Mouse (Mus musculus) midbrain, embryonic 14.5 days (tissue): ENCODE data around the gene Iqcd. TPM values are rescaled to one million over a fixed set of nuclear protein-coding genes. Genes with fewer than 3 reads are reported as not detected.
A peak's percentile ranks its signal among the peaks of the same experiment; 100 is the strongest.

Source experiments
- ATAC-seq: fragments of 200-750 bp; cut with Nextera tagmentation; 2 replicates; pipeline ENCODE4 v1.8.0; 2017; ENCODE audit warnings: moderate number of reproducible peaks, moderate library complexity; ENCODE audit not compliant: low FRiP score, low TSS enrichment
- DNase-seq: peaks from one replicate; pipeline ENCODE4 v3.0.0-alpha.2; 2015
- H3K27ac ChIP-seq: fragments of 300-500 bp; sonication (generic); replicated peaks from 2 replicates; pipeline ENCODE4 v1.5.1; 2014; ENCODE audit warnings: mild to moderate bottlenecking, low read depth, low read length, moderate library complexity
- H3K27me3 ChIP-seq: fragments of 300-500 bp; sonication (generic); 2 replicates; pipeline ENCODE4 v1.6.1; 2014; ENCODE audit warnings: low read length, control low read depth, mixed read lengths; ENCODE audit not compliant: control insufficient read depth, insufficient read depth
- H3K36me3 ChIP-seq: fragments of 300-500 bp; sonication (generic); 2 replicates; pipeline ENCODE4 v1.6.1; 2014; ENCODE audit warnings: low read length, control low read depth; ENCODE audit not compliant: control insufficient read depth, insufficient read depth
- H3K4me1 ChIP-seq: fragments of 300-500 bp; sonication (generic); 2 replicates; pipeline ENCODE4 v1.6.1; 2014; ENCODE audit warnings: mild to moderate bottlenecking, antibody characterized with exemption, low read length, control low read depth; ENCODE audit not compliant: control insufficient read depth, insufficient read depth
- H3K4me2 ChIP-seq: fragments of 300-500 bp; sonication (generic); 2 replicates; pipeline ENCODE4 v1.6.1; 2014; ENCODE audit warnings: mild to moderate bottlenecking, low read length, moderate library complexity
- H3K4me3 ChIP-seq: fragments of 300-500 bp; sonication (generic); replicated peaks from 2 replicates; pipeline ENCODE4 v1.5.1; 2014; ENCODE audit warnings: low read depth, low read length
- H3K9ac ChIP-seq: fragments of 300-500 bp; sonication (generic); replicated peaks from 2 replicates; pipeline ENCODE4 v1.6.1; 2014; ENCODE audit warnings: mild to moderate bottlenecking, low read length, moderate library complexity
- H3K9me3 ChIP-seq: fragments of 300-500 bp; sonication (generic); 2 replicates; pipeline ENCODE4 v1.6.1; 2016; ENCODE audit warnings: low read length, control low read depth, mixed read lengths; ENCODE audit not compliant: control insufficient read depth
- WGBS: fragments of 180-500 bp; shearing (Covaris S2); extraction: QIAGEN DNeasy Blood & Tissue Kit; methylation state at CpG from one replicate; pipeline ENCODE4 v1.1.7; 2014; 5-methylcytosine and 5-hydroxymethylcytosine counted together
- polyA plus RNA-seq: library from polyadenylated mRNA; unstranded; fragments of >200 nt; fragmentation: Nextera tagmentation; extraction: Ambion mirVana; gene quantifications from 2 replicates; pipeline ENCODE4 v1.2.1, GENCODE M21; 2014

The Iqcd gene
- polyA plus RNA-seq, 1 experiment from 2014 or later = 1.7 TPM

GRCm38 (mm10) chr5:120587940-120588568 is 762 bp upstream of the Iqcd start:
- H3K4me3 ChIP-seq = peak overlapping the region; percentile 74
- peak overlapping the region; percentile 71 for H3K27ac ChIP-seq
- H3K9me3 ChIP-seq = no peaks in the 10 kb centered on the region
- no peaks in the 10 kb centered on the region for H3K27me3 ChIP-seq
- ATAC-seq (no peak), DNase-seq (no peak)
- 0 out of 2 replicates have a peak, but pooled peaks cover 6% of the 10 kb centered on the region for H3K36me3 ChIP-seq
- H3K4me2 ChIP-seq = peak overlapping the region; percentile 99
- peak overlapping the region; percentile 85 for H3K9ac ChIP-seq
- peaks cover 18% of the 10 kb centered on the region for H3K4me1 ChIP-seq
- WGBS = 3% methylated on average over 29 of the region's 29 CpGs

GRCm38 (mm10) chr5:120590356-120591010 is 1.7 kb downstream of the Iqcd start:
- peak; percentile 35 for DNase-seq
- Histone ChIP-seq H3K4me1 (peaks cover 18% of the 10 kb centered on the region), H3K9me3 (no peaks in the 10 kb centered on the region), H3K27ac (no peak overlapping the region), H3K4me2 (no peak overlapping the region), H3K4me3 (no peak overlapping the region), H3K36me3 (no peaks in the 10 kb centered on the region), H3K9ac (no peak overlapping the region), H3K27me3 (no peaks in the 10 kb centered on the region)
- WGBS = 79% methylated on average over 16 of the region's 16 CpGs
- no peak for ATAC-seq

DNA sequence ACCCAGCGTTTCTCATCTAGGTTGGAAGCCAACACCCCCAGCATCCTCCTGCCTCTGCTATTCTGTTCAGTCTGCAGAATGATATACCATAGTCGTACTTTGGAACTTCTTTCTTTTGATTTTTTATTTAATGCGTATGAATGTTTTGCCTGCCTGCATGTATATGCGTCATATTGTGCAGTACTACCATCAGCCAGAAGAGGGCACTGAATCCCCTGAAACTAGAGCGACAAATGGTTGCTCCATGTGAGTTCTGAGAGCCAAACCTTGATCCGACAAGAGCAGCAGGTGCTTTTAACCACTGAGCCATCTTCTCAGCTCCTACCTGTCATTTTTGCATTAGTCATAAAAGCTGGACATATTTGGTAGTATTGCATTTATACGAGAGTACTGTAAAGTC is 3.3 kb downstream of the Iqcd start:
- Histone ChIP-seq H3K9ac (no peak overlapping the region), H3K36me3 (no peaks in the 10 kb centered on the region), H3K4me1 (peaks cover 14% of the 10 kb centered on the region), H3K4me2 (no peak overlapping the region), H3K27me3 (no peaks in the 10 kb centered on the region), H3K27ac (no peak overlapping the region), H3K9me3 (no peaks in the 10 kb centered on the region), H3K4me3 (no peak overlapping the region)
- ATAC-seq = no peak
- WGBS = 72% methylated on average over 7 of the region's 7 CpGs
- no peak for DNase-seq

DNA sequence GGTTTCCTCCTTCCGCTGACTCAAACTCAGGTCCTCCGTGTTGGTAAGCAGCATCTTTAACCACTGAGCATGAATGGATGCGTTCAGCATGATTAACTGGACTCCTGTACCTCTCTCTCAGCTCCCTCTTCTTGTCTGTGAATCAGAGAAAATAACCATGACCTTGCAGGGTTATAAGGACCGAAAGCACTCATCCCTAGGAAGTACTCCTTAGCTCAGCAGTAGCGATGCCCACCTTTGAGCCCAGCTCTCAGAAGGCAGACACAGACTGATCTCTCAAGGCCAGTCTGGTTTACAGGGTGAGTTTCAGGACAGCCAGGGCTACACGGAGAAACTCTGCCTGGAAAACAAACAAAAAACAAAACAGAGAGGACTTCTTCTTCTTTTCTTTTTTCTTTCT is 5.7 kb downstream of the Iqcd start:
- Histone ChIP-seq H3K9me3 (no peaks in the 10 kb centered on the region), H3K27ac (no peak overlapping the region), H3K4me2 (no peak overlapping the region), H3K9ac (no peak overlapping the region), H3K4me3 (no peak overlapping the region), H3K27me3 (no peaks in the 10 kb centered on the region), H3K36me3 (no peaks in the 10 kb centered on the region), H3K4me1 (no peaks in the 10 kb centered on the region)
- ATAC-seq = no peak
- WGBS = 89% methylated on average over 6 of the region's 6 CpGs
- no peak for DNase-seq

- ATAC-seq = no peak
- no peak overlapping the region for H3K27ac ChIP-seq
- no peaks in the 10 kb centered on the region for H3K36me3 ChIP-seq
- no peaks in the 10 kb centered on the region for H3K27me3 ChIP-seq
- H3K4me2 ChIP-seq = no peak overlapping the region
- 91% methylated on average over 6 of the region's 6 CpGs for WGBS
- no peak for DNase-seq
- no peaks in the 10 kb centered on the region for H3K4me1 ChIP-seq
- H3K4me3 ChIP-seq = no peak overlapping the region
- no peaks in the 10 kb centered on the region for H3K9me3 ChIP-seq
- no peak overlapping the region for H3K9ac ChIP-seq
Observed at GRCm38 (mm10) chr5:120599625-120600024, 10.8 kb downstream of the Iqcd start.

GRCm38 (mm10) chr5:120600946-120601668 is 12.3 kb downstream of the Iqcd start:
- Histone ChIP-seq H3K27me3 (no peaks in the 10 kb centered on the region), H3K4me1 (peaks cover 4% of the 10 kb centered on the region; the same call in 1 of the 2 replicates), H3K9me3 (no peaks in the 10 kb centered on the region), H3K4me3 (no peak overlapping the region), H3K27ac (no peak overlapping the region), H3K36me3 (no peaks in the 10 kb centered on the region), H3K9ac (no peak overlapping the region), H3K4me2 (no peak overlapping the region)
- ATAC-seq (no peak), DNase-seq (no peak)
- 61% methylated on average over 11 of the region's 11 CpGs for WGBS

DNA sequence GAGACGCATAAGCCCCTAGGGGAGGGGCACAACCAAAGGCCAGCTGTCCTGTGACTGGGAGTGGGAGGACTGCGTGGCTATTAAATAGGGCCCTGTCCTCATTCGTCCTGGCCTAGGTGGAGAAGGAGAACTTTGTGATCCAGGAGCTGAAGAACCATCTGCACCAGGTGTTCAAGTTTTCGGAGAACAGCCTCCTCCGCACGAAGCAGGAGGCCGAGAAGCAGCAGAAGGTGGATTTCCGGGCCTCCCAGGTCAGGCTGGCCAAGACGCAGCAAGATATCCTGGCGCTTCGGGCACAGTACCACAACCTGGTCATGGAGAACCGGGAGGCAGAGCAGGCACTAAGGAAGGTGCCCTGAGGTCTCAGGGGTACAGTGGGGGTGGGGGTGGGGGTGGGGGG is 13.4 kb downstream of the Iqcd start:
- no peaks in the 10 kb centered on the region for H3K36me3 ChIP-seq
- no peak for ATAC-seq
- peaks cover 4% of the 10 kb centered on the region; the same call in 1 of the 2 replicates for H3K4me1 ChIP-seq
- no peak overlapping the region for H3K4me2 ChIP-seq
- no peak overlapping the region for H3K9ac ChIP-seq
- 91% methylated on average over 12 of the region's 12 CpGs for WGBS
- H3K4me3 ChIP-seq = no peak overlapping the region
- no peak for DNase-seq
- no peaks in the 10 kb centered on the region for H3K9me3 ChIP-seq
- H3K27ac ChIP-seq = no peak overlapping the region
- no peaks in the 10 kb centered on the region for H3K27me3 ChIP-seq

- WGBS = 59% methylated on average over 7 of the region's 7 CpGs
- DNase-seq (no peak), ATAC-seq (no peak)
- Histone ChIP-seq H3K4me2 (no peak overlapping the region), H3K4me1 (peaks cover 4% of the 10 kb centered on the region; the same call in 1 of the 2 replicates), H3K4me3 (no peak overlapping the region), H3K9ac (no peak overlapping the region), H3K36me3 (peaks cover 5% of the 10 kb centered on the region; the same call in 1 of the 2 replicates), H3K27ac (no peak overlapping the region), H3K27me3 (no peaks in the 10 kb centered on the region), H3K9me3 (no peaks in the 10 kb centered on the region)
Observed at GRCm38 (mm10) chr5:120603515-120603914, 14.7 kb downstream of the Iqcd start.
